Mouse (Mus musculus): Measurements from ENCODE around the gene D17H6S53E.

- TF ChIP-seq GATA1 (IDR thresholded peaks at IDR 0.05; ENCODE audit: borderline replicate concordance, low read length) (no peak), FLI1 (IDR thresholded peaks at IDR 0.05; ENCODE audit: low read length) (no peak)
Measured at GRCm38 (mm10) chr17:35165451-35166155, 39.4 kb downstream of the D17H6S53E start.
